Mouse (Mus musculus): Measurements from ENCODE around the gene Smyd3.

Gene Smyd3

DNA sequence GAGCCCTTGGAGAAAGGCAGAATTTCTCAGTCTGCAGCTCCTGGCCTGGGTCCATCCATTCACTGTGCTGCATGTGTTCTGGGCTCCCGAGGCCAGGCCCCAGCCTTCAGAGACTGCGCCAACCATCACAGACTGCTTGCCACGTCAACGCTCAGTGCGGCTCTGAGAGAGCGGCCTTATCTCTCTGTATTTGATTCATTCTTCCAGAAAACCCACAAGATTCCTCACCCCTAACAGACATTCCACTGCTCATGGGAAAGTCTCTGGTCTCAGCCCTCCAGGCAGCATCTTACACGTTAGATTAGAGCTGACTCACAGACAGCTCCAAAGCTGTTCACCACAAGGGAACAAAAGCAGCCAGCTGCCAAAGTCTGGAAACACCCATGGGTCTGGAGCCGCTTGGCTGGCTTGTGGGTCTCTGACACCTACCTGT, 475.9 kb downstream of the Smyd3 start:
- in situ Hi-C loops (cut with MboI, MseI), result no loop called here

DNA sequence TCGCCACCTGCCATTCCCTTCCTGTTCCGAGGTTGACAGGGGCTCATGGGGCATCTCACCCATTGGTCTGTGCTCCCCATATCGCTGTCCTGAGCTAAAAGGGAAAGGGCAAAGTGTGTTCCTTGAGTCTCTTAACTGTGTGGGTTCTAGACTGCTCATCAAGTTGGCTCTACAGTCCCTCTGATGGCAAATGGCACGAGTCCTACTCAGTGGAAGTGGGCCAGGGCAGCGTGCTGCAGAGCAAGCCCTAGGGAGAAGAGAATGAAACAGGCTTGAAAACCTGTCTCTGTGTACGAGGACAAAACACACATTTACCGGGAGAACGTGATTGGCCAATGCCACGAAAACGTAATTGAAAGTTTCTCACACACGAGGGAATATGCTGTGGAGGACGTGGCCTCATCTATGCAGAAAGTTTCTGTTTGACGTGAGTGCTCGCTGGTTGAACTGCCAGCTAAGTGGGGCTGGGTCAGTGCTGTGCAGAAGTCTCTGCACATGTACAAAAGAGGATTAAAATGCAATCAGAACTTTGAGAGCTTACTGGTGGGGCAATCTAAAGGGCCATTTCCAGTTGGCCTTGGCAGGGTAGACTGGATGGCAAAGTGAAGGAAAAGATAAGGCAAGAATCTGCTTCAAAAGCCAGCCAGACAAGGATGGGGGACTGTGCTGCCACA, 476.5 kb downstream of the Smyd3 start:
- in situ Hi-C loops (cut with MboI, MseI), result no loop called here

DNA sequence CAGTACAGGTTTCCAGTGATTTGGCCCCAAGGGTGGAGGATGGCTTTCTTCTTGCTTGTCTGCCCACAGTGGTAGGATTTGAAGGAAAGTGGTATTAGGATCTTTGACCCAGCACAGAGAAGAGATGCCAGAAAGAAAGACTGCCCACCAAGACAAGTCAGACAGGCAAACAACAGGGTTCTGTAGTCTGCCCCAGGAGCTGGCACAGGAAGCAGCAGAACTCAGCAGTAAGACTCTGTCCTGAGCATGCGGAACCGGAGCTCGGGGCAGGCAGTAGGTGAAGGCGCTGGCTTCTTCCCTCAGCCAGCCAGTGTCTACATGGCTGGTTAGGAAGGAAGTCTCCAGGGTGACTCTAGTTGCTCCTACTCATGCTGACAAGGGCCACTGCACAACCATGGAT, 479.0 kb downstream of the Smyd3 start:
- in situ Hi-C loops (cut with MboI, MseI), result no loop called here

DNA sequence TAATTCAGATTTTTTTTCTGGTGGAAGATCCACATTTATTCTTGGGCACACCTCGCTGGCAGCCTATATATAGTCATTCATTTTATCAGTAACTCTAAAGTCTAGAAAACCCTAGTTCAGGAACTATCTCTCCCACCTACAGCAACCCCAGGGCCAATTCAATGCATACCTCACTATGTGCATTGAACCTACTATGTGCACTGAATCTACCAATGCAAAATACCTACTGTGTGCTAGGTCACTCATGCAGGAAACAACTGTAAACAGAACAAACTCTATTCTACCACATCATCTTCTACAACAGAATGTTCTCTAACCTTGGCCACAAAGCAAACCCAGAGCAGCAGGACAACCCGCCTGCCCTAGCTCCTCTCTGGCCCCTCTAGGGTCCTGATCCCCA, 484.9 kb downstream of the Smyd3 start:
- in situ Hi-C loops (cut with MboI, MseI), result no loop called here

DNA sequence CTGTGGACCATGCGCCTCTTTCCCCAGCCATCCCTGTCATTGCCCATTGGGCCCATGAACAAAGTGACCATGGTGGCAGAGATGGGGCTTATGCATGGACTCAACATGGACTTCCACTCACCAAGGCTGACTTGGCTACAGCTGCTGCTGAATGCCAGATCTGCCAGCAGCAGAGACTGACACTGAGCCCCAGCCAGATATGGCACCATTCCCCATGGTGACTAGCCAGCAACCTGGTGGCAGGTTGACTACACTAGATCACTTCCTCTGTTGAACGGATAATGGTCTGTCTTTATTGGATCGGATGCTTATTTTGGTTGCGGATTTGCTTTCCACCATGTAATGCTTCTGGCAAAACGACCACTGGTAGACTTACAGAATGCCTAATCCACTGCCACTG, 486.3 kb downstream of the Smyd3 start:
- in situ Hi-C loops (cut with MboI, MseI), result no loop called here

DNA sequence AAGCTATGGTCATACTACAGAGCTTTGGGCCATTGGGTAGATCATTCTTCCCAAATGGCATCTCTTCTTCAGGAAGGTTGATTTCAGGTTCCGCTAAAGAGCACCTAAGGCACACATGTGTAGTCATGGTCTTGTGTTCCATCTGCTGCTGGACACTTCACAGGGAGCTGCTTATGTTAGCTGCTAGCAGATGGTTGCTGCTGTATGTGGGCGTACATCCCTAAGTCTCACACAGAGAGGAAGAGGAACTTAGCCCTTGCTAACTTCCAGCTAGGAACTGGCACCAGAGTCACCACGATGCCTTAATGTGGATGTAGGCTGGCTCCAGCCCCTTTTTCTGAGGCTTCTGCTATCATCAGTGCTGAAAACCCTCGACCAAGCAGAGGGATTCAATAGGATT, 491.2 kb downstream of the Smyd3 start:
- in situ Hi-C loops (cut with MboI, MseI), result no loop called here

DNA sequence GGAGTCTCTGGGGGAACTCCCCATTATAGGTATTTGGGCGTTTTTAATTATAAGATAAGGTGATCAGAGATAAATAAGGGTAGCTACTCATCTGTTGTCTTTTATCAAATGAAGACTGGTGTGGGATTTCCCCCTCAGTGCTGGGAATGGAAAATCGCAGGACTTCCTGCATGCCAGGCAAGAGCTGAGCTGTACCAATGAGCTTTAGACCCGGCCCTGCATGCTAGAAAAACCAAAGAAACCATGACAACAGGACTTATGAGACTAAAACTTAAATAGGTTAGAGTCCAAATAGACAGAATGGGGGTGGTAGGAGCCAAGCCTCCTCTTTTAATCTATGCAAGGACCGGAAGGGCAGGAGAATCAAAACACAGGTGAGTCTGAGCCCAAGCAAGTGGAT, 492.7 kb downstream of the Smyd3 start:
- in situ Hi-C loops (cut with MboI, MseI), result no loop called here

DNA sequence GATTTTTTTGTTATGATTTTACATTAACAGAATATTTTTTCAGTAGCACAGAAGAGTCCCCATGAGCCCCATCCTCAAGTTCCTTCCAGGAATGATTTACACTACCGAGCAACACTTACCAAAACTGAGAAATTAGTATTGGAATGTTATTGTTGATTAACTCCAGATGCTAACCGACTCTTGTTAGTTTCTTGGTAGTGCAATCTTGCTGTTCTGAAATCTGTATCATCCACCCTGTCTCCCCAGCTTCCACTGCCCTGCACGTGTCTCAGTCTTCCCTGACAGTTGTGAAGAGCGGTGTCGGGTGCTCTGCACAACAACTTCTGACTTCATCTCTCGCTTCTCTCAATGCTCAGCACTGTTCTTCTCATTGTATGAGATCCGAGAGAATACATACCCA, 494.4 kb downstream of the Smyd3 start:
- in situ Hi-C loops (cut with MboI, MseI), result no loop called here

DNA sequence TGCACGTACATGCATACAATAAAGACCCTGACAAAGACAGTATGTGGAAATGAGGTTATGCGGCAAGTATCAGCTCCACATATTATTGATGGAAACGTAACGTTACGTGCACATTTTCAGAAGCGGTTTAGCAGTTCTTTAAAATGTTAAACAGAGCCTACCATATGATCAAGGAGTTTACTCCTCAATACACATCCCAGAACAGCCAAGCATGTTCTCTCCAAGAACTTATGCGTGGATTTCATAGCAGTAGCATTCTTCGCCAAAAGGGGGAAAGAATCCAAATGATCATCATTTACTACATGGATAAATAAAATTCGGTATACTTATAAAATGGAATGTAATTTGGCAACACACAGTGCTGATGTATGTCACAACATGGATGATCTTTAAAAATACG, 500.4 kb downstream of the Smyd3 start:
- in situ Hi-C loops (cut with MboI, MseI), result no loop called here

DNA sequence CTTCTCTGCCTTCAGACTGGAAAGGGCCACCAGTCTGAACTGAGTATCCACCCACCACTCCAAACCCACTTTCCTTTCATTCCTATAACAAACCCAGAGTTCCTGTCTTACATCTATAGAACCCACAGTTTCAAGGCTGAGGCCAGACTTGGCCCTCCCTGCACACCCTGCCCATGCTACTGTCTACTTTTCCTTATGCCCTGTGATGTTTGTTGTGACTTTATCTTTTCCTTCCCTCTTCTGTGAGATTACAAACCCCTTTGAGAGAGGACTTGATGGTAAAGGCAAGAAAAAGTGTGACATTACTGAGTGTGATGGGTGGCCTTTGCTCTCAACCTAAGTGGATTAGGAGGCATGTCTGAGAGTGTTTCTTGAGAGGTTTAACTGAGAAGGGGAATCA, 504.8 kb downstream of the Smyd3 start:
- in situ Hi-C loops (cut with MboI, MseI), result no loop called here

DNA sequence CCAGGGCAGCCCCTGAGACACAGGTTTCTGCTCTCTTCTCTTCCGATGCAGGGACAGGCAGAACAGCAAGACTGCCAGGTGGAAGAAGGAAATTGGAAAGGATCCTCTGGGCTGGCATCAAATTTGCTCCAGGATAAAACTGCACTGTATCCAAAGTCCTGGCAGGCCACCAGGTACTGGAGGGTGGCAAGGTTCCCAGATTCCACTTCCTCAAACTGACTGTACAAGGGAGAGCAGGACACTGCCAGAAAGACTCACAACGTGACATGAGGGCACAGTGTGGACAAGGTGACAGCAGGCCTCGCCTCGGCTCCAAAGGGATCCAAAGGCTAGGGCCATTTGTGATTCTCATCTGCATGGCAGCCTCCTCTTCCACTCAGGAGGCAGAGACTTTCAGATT, 505.6 kb downstream of the Smyd3 start:
- in situ Hi-C loops (cut with MboI, MseI), result no loop called here

DNA sequence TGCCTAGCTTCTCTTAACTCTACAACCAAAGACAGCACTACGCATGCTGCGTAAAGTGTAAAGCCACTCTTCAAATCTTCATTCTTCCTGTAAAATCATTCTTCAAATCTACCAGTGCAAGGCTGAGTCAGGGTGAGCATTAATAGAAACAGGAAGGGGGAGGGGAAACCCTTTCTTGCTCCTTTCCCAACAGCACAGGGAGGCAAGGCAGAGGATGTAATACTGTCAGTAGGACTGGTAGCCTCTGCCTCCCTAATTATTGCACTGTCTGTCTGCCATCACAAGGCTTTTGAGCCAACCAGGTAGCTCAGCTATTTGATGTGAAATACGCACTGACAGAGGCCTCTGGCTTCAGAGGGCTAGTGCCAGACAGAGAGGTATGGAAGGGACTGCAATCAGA, 507.1 kb downstream of the Smyd3 start:
- in situ Hi-C loops (cut with MboI, MseI), result no loop called here

DNA sequence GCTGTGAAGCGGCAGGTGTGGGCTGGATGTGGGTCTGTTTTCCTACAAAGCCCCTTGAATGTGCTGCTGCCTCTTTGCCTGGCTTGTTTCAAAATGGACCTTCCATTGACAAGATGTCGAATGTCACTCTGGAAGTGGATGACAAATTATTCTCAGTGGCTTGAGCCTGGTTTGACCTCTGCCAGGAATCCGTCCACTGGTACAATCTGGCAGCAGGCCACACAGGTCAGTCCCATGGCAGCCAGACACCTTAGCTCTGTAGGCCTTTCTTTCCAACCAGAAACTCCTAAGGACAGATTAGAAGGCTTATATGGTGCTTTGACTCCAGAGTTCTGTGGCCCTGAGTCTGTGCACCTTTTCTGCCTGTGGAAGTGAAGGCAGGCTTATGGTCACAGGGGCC, 507.9 kb downstream of the Smyd3 start:
- in situ Hi-C loops (cut with MboI, MseI), result no loop called here

DNA sequence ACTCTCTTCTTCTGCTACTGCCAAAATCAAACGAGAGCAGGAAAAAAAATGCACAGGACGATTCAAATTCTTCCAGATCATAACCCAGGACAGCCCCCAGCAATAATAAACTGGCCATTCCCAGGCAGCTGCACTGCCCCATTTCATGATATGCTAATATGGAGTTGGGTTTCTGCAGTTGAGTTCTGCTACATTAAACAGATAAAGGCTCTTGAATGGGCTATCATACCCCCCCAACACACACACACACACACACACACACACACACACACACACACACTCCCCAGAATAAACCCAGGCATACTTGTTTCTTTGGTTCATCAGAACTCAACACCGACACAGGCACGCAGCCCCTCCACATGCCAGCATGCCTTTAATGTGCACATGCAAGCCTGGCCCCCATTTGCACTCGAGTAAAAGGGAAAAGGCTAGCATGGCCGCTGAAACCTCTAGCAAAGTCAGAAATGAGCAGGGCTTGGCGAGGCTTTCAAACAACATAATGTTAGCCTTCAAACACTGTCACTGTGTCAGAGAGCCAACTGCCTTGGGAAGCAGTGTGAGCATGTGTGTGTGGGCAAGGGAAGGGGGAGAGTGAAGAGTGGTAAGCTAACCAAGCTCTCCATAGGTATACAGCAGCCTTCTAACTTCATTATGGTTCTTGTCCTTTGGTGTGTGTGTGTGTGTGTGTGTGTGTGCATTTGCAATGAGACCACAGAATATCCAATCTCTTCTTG, 513.5 kb downstream of the Smyd3 start:
- in situ Hi-C loops (cut with MboI, MseI), result no loop called here

DNA sequence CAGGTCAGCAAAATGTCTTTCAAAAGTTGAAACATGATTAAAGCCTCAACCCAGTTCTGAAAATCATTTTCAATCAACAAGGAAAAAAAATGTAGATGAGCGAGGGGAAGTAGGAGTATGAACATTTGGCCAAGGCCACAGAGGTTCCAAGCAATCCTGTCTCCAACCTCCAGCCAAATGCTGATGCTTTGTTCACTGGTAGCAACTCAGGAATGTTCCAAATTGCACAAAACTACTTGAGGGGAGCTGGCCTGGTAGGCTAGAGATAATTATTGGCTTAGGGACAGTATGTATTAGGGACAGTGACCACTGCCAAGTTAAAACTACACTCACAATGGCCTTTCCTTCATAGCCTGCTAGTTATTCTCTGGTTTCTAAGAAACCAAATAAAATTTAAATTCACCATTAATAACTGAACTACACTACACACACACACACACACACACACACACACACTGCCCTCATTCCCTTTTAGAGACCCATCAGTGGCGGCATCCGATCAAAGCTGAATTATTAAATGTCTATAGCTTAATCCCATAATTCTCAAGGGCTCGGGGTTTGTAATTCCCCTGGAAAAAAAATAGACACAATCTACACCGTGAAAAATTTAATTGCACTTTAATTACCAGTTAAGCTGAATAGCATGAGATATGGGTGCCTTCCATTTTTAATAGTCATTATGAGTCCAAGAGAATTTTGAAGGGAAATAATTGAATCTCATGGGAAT, 514.3 kb downstream of the Smyd3 start:
- in situ Hi-C loops (cut with MboI, MseI), result no loop called here

DNA sequence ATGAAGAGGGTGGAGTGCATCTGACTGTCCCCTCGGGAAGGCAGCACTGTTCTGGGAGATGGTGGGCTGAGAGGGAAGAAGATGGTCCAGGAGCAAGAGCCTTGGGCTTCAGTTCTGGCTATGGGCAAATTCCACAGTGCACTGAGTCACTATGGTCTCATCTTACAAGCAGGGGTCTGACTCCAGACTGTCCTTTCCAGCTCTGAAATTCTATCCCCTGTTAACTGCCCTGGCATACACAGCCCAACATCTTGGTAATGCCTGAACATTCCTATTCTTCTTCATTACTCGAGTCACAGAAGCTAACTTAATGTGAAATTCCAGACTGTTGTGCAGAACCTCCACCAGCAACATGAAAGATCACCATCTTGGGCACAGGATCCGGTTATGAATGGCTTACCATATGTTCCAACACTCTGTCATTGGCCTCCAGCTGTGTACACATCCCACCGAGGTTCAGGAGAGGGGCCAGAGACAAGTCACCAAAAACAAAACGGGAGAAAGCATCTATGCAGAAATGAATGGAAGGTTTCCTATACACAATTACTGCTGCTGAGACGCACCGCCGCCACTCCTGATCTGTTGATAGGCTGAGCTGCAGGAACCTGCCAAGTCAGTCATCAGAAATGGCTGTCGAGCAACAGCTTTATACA, 517.8 kb downstream of the Smyd3 start:
- in situ Hi-C loops (cut with MboI, MseI), result no loop called here

DNA sequence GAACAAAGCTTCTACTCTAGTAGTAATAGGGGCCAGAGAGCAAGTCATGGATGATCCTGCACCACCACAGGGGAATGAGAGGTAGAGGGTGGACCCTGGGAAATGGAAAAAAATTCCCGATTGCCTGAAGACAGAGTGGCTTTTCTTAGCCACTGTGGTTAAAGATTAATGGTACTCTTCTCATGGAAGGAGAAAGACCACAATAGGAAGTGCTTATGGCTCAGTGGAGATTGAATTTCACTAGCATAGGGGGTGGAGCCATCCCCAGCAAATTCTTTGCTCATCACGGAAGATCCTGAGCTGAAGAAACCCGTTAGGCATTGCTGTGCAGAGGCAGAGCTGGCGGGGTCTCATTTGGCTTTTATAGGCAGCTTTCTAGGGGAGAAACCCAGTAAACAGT, 520.0 kb downstream of the Smyd3 start:
- in situ Hi-C loops (cut with MboI, MseI), result no loop called here

DNA sequence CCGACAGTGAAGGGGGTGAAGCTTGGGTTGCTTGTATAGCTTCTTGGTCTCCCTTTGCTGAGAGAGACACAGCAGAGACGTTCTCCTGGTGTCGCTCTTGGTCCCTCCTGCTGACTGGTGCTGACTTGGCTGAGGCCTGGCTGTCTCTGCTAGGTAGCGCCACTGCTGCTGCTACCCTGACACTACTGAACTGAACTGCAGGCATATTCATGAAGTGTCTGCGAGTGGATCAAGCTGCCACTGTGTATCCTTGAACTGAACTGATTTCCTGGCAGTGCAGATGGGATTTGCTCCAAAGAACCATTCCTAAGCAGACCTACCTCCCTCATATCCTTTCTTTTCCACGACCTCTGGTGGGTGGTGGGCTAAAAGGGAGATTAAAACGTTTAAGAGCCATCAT, 523.6 kb downstream of the Smyd3 start:
- in situ Hi-C loops (cut with MboI, MseI), result no loop called here

DNA sequence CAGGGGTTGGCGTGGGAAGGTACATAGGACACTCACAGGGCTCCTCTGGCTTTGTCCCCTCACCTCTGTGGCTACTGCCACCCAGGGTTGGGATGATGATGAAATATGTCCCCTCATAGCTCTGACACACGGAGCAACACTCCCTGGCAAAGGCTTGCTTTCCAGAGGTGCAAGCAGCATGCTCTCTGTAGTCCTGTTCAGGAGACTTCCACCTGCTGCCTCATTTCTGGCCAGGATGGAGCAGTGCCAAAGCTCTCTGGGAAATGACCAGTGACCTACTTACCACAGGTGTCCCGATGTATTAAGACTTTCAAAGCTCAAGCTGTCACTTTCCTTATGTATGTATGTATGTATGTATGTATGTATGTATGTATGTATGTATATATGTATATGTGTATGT, 525.3 kb downstream of the Smyd3 start:
- in situ Hi-C loops (cut with MboI, MseI), result no loop called here

DNA sequence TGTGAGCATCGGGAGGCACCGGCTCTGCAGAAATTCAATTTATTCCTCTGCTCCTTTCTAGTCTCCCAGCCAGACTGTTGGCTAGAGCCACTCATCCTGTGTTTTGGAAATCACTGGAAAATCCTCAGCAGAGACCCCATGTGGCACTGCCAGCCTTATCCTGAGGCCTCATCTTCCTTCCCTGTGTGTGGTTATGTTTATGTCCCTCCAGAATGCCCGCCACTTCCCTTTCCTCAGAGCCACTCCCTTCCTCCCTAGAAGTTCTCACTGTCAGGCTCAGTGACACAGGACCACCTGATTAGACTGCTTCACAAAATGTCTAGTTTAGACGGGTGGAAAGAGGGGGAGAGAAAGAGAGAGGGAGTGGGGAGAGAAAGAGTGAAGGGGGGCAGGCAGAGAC, 526.4 kb downstream of the Smyd3 start:
- in situ Hi-C loops (cut with MboI, MseI), result no loop called here

DNA sequence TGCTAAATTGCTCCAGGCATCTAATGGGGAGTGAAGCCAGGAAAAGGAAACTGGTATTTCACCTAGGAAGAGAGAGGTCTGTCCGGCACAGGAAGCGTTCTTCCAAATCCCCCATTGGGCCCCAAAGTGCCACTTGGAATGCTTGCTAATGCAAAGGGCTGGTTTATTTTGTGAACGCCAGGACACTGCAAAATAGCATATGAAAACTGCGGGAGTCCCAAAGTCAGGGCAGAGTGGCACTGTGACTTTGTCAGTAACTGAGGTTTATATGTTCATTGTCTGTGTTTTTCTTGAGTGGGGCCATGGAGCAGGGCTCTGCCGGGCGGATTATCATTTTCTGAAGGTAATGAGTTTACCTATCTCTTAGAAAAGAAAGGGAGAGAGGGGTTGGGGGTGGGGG, 526.8 kb downstream of the Smyd3 start:
- in situ Hi-C loops (cut with MboI, MseI), result no loop called here

DNA sequence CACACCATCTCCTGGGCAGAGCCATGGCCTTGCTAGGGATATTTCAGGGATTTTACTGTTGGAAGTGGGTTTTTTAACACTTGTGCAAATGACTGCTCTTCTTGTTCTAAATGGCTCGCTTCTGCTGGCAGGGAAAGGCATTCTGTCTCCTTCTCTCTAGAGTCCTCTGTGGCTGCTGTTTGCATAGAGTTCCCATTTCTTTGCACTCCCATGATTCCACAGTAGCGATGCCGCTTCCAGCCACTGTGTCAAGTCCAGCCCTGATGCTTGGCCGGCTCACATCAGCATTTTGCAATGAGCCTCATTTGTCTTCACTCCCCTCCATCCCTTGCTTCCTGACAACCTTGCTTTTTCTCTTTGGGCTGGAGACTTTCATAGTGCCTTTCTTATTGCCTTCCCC, 528.4 kb downstream of the Smyd3 start:
- in situ Hi-C loops (cut with MboI, MseI), result loop anchor here (10.0 kb wide), 1 partner anchor 1065 kb away; no protein-coding TSS in a partner anchor
